In genomic region chr6:88793243-88793642, GRCm38 (mm10) we compare ENCODE assay signal across 9 mouse cellular contexts. TPM values are rescaled to one million over a fixed set of nuclear protein-coding genes. Genes with fewer than 3 reads are reported as not detected.
DNase-seq lines count a peak whose midpoint lies in the region; ATAC-seq lines count a peak whose summit lies in the region.
"Had no signal": no experiment of that assay in that cellular context is flagged by ENCODE, and none has a peak within 500 bp of the region (broad histone marks: within the 10 kb centered on the region; RNA-seq: fewer than 3 reads in every experiment).

No protein-coding gene starts in this region.

- H3K27ac ChIP-seq in forebrain, embryonic 13.5 days: no peak overlapping the region
- peak overlapping the region; percentile 39; the same call in 1 of the 2 replicates for H3K27ac ChIP-seq in neural tube, embryonic 13.5 days (replicated peaks)
- no peak overlapping the region; the same call in 1 of the 2 replicates for H3K27ac ChIP-seq in kidney, embryonic 16.5 days (ENCODE audit: low read length)

- peak; percentile 38 for DNase-seq in kidney, postnatal 14 days
- DNase-seq in kidney, adult 9 months: no peak
- peak; percentile 70 for DNase-seq in brain, adult 2 months (ENCODE audit: low read depth, low spot score)
- DNase-seq in kidney, postnatal 10 days: no peak
- DNase-seq: thymus, postnatal 4 days had no signal

- peaks cover 48% of the 10 kb centered on the region for H3K4me1 ChIP-seq in forebrain, embryonic 13.5 days
- peaks cover 51% of the 10 kb centered on the region for H3K4me1 ChIP-seq in neural tube, embryonic 13.5 days (replicated peaks)
- peaks cover 36% of the 10 kb centered on the region for H3K4me1 ChIP-seq in kidney, embryonic 16.5 days (ENCODE audit: insufficient read depth, low read length)

- H3K27me3 ChIP-seq in forebrain, embryonic 13.5 days: no peaks in the 10 kb centered on the region
- no peaks in the 10 kb centered on the region; the same call in 1 of the 2 replicates for H3K27me3 ChIP-seq in neural tube, embryonic 13.5 days
- no peaks in the 10 kb centered on the region for H3K27me3 ChIP-seq in kidney, embryonic 16.5 days (ENCODE audit: insufficient read depth, low read length)

- 24% methylated on average over 2 of the region's 2 CpGs for WGBS in forebrain, embryonic 13.5 days
- WGBS in neural tube, embryonic 13.5 days: 35% methylated on average over 2 of the region's 2 CpGs
- WGBS in kidney, embryonic 16.5 days: 53% methylated on average over 2 of the region's 2 CpGs

- no peak overlapping the region for H3K9ac ChIP-seq in forebrain, embryonic 13.5 days
- H3K9ac ChIP-seq in neural tube, embryonic 13.5 days: no peak overlapping the region
- no peak overlapping the region for H3K9ac ChIP-seq in kidney, embryonic 16.5 days (replicated peaks; ENCODE audit: low read length)

- no peaks in the 10 kb centered on the region for H3K9me3 ChIP-seq in forebrain, embryonic 13.5 days (replicated peaks)
- H3K9me3 ChIP-seq in neural tube, embryonic 13.5 days: no peaks in the 10 kb centered on the region
- no peaks in the 10 kb centered on the region for H3K9me3 ChIP-seq in kidney, embryonic 16.5 days (ENCODE audit: low read length)

- no peak overlapping the region for H3K4me3 ChIP-seq in forebrain, embryonic 13.5 days
- H3K4me3 ChIP-seq in neural tube, embryonic 13.5 days: no peak overlapping the region
- H3K4me3 ChIP-seq in kidney, embryonic 16.5 days (ENCODE audit: low read length): no peak overlapping the region

- ATAC-seq in forebrain, embryonic 13.5 days: peak; percentile 57; the same call in 1 of the 2 replicates
- no peak for ATAC-seq in neural tube, embryonic 13.5 days (ENCODE audit: low read depth)
- ATAC-seq in kidney, embryonic 16.5 days (ENCODE audit: low FRiP score, low TSS enrichment): no peak

- H3K4me2 ChIP-seq in forebrain, embryonic 13.5 days: no peak overlapping the region
- H3K4me2 ChIP-seq in neural tube, embryonic 13.5 days: no peak overlapping the region
- H3K4me2 ChIP-seq in kidney, embryonic 16.5 days (replicated peaks; ENCODE audit: low read depth, low read length): no peak overlapping the region
- H3K4me2 ChIP-seq: liver, embryonic 11.5 days had no signal

- H3K36me3 ChIP-seq in forebrain, embryonic 13.5 days (ENCODE audit: poor library complexity, severe bottlenecking): no peaks in the 10 kb centered on the region
- H3K36me3 ChIP-seq in neural tube, embryonic 13.5 days: no peaks in the 10 kb centered on the region
- no peaks in the 10 kb centered on the region for H3K36me3 ChIP-seq in kidney, embryonic 16.5 days (ENCODE audit: insufficient read depth, low read length)

RNA-seq across cellular contexts. Expression of gene Abtb1, which starts 48.5 kb away (rescaled TPM):
- polyA plus RNA-seq in forebrain, embryonic 13.5 days (2015; fragmentation: Nextera tagmentation; extraction: Ambion mirVana): 32.0 and 32.3 TPM in 2 replicates
- polyA plus RNA-seq in neural tube, embryonic 13.5 days (2015; fragmentation: Nextera tagmentation; extraction: Ambion mirVana): 43.1 and 43.4 TPM in 2 replicates
- 43.9 and 44.6 TPM in 2 replicates for polyA plus RNA-seq in kidney, embryonic 16.5 days (2015; fragmentation: Nextera tagmentation; extraction: Ambion mirVana)

Comparison
In these comparisons a context has a peak if more than half of its experiments do, and no peak if none do; other contexts are left out.
1. DNase-seq: peak in kidney, postnatal 14 days (single experiment) and brain, adult 2 months (single experiment); none in kidney, adult 9 months (single experiment) and kidney, postnatal 10 days (single experiment).